Mouse (Mus musculus): ENCODE results near the gene Pkd1. TPM values are rescaled to one million over a fixed set of nuclear protein-coding genes. Genes with fewer than 3 reads are reported as not detected.

Gene Pkd1
- polyA plus RNA-seq, 1 experiment from 2014 or later = 37.9 TPM

DNA sequence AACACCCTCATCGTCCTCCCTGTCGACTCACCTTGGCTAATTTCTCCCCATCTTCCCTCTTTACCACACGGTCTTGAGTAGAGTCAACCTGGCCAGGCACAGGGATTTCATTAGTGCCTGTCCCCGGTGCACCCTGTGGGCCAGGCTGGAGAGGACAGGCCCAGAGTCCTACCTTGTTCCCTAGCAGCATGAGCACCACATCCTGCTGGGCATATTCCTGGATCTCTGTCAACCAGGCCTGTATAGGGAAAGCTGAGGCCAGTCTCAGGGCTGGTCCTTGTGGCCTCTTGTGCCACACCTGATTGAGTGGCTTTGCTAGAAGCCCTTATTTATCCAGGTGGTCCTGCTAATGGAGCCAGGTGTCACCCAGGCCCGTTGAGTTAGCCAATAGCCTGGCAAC, 19.8 kb upstream of the Pkd1 start:
- Histone ChIP-seq H3K36me3 (ENCODE audit: control insufficient read depth, insufficient read depth, low read length) (peaks cover 24% of the 10 kb centered on the region), H3K27ac (replicated peaks; ENCODE audit: low read depth, low read length) (peak overlapping the region; percentile 85), H3K27me3 (replicated peaks; ENCODE audit: control insufficient read depth, insufficient read depth, low read length) (no peaks in the 10 kb centered on the region), H3K4me3 (ENCODE audit: low read depth, low read length) (peak overlapping the region; percentile 58), H3K9me3 (ENCODE audit: control insufficient read depth, low read length) (no peaks in the 10 kb centered on the region), H3K9ac (ENCODE audit: low read depth, low read length) (peak overlapping the region; percentile 79), H3K4me1 (ENCODE audit: control insufficient read depth, insufficient read depth, low read length) (peaks cover 24% of the 10 kb centered on the region), H3K4me2 (ENCODE audit: low read depth, low read length) (peak overlapping the region; percentile 90)
- ATAC-seq (ENCODE audit: low read depth) = no peak
- WGBS = 30% methylated on average over 5 of the region's 5 CpGs
- DNase-seq (ENCODE audit: low spot score) = no peak

GRCm38 (mm10) chr17:24530361-24531050, 19.1 kb upstream of the Pkd1 start:
- Histone ChIP-seq H3K4me2 (ENCODE audit: low read depth, low read length) (peak overlapping the region; percentile 90), H3K27ac (replicated peaks; ENCODE audit: low read depth, low read length) (0 out of 2 replicates have a peak overlapping the region, but pooled peaks have one; percentile 85), H3K36me3 (ENCODE audit: control insufficient read depth, insufficient read depth, low read length) (peaks cover 24% of the 10 kb centered on the region), H3K27me3 (replicated peaks; ENCODE audit: control insufficient read depth, insufficient read depth, low read length) (no peaks in the 10 kb centered on the region), H3K4me1 (ENCODE audit: control insufficient read depth, insufficient read depth, low read length) (peaks cover 24% of the 10 kb centered on the region), H3K4me3 (ENCODE audit: low read depth, low read length) (peak overlapping the region; percentile 58), H3K9ac (ENCODE audit: low read depth, low read length) (peak overlapping the region; percentile 79), H3K9me3 (ENCODE audit: control insufficient read depth, low read length) (no peaks in the 10 kb centered on the region)
- no peak for ATAC-seq (ENCODE audit: low read depth)
- peak; percentile 27 for DNase-seq (ENCODE audit: low spot score)
- 41% methylated on average over 8 of the region's 8 CpGs for WGBS

DNA sequence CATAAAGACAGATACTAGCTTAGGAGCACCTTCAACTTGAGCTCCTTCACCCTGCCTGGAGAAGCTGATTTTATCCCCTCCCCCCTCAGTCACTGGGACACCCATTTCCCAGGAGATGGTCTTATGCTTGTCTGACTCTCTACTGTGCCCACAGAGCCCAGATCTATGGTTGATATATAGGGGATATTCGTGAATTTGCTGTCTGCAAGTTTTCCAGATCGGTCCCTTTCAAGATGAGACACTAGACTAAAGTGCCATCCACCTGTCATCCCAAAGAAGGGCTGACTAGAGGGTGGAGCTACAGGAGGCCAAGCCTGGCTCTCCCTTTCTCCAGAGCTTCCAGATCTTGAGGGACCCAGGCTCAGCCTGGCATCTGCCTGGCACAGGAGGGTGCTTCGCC, 18.6 kb upstream of the Pkd1 start:
- WGBS = 70% methylated on average over 3 of the region's 3 CpGs
- H3K36me3 ChIP-seq (ENCODE audit: control insufficient read depth, insufficient read depth, low read length) = peaks cover 24% of the 10 kb centered on the region
- H3K27ac ChIP-seq (replicated peaks; ENCODE audit: low read depth, low read length) = no peak overlapping the region
- DNase-seq (ENCODE audit: low spot score) = no peak
- peaks cover 24% of the 10 kb centered on the region for H3K4me1 ChIP-seq (ENCODE audit: control insufficient read depth, insufficient read depth, low read length)
- no peak for ATAC-seq (ENCODE audit: low read depth)
- H3K9me3 ChIP-seq (ENCODE audit: control insufficient read depth, low read length) = no peaks in the 10 kb centered on the region
- H3K4me2 ChIP-seq (ENCODE audit: low read depth, low read length) = no peak overlapping the region; the same call in 1 of the 2 replicates
- H3K9ac ChIP-seq (ENCODE audit: low read depth, low read length) = 0 out of 2 replicates have a peak overlapping the region, but pooled peaks have one; percentile 79
- no peak overlapping the region for H3K4me3 ChIP-seq (ENCODE audit: low read depth, low read length)
- no peaks in the 10 kb centered on the region for H3K27me3 ChIP-seq (replicated peaks; ENCODE audit: control insufficient read depth, insufficient read depth, low read length)

DNA sequence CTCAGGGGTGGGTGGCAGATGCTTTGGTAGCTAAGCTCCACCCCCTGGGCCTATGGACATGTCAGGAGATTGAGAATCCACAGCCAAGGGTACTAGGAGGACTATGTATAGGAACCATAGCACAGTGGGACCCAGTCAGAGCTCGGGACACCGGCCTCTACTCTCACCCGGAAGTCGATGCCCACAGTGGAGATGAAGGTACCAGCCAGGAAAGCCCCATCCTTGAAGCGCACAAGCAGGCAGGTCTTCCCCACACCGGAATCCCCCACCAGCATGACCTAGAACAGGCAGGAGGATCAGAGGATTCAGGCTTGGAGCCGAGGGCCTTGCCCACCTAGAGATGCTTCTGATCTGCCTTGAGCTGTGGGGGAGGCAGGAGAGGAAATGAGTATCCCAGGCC, 17.6 kb upstream of the Pkd1 start:
- no peak overlapping the region for H3K9ac ChIP-seq (ENCODE audit: low read depth, low read length)
- 74% methylated on average over 7 of the region's 7 CpGs for whole genome bisulfite sequencing
- no peak overlapping the region for H3K4me2 ChIP-seq (ENCODE audit: low read depth, low read length)
- DNase-seq (ENCODE audit: low spot score) (no peak), ATAC-seq (ENCODE audit: low read depth) (no peak)
- peaks cover 24% of the 10 kb centered on the region for H3K36me3 ChIP-seq (ENCODE audit: control insufficient read depth, insufficient read depth, low read length)
- H3K27ac ChIP-seq (replicated peaks; ENCODE audit: low read depth, low read length) = no peak overlapping the region
- no peak overlapping the region for H3K4me3 ChIP-seq (ENCODE audit: low read depth, low read length)
- H3K9me3 ChIP-seq (ENCODE audit: control insufficient read depth, low read length) = no peaks in the 10 kb centered on the region
- H3K27me3 ChIP-seq (replicated peaks; ENCODE audit: control insufficient read depth, insufficient read depth, low read length) = no peaks in the 10 kb centered on the region
- peaks cover 16% of the 10 kb centered on the region for H3K4me1 ChIP-seq (ENCODE audit: control insufficient read depth, insufficient read depth, low read length)

- Histone ChIP-seq H3K27ac (replicated peaks; ENCODE audit: low read depth, low read length) (no peak overlapping the region), H3K4me2 (ENCODE audit: low read depth, low read length) (peak overlapping the region; percentile 61), H3K27me3 (replicated peaks; ENCODE audit: control insufficient read depth, insufficient read depth, low read length) (no peaks in the 10 kb centered on the region), H3K9me3 (ENCODE audit: control insufficient read depth, low read length) (no peaks in the 10 kb centered on the region), H3K9ac (ENCODE audit: low read depth, low read length) (peak overlapping the region; percentile 57), H3K36me3 (ENCODE audit: control insufficient read depth, insufficient read depth, low read length) (peaks cover 24% of the 10 kb centered on the region), H3K4me3 (ENCODE audit: low read depth, low read length) (peak overlapping the region; percentile 34), H3K4me1 (ENCODE audit: control insufficient read depth, insufficient read depth, low read length) (peaks cover 16% of the 10 kb centered on the region)
- 11% methylated on average over 39 of the region's 53 CpGs for WGBS
- DNase-seq (ENCODE audit: low spot score) = peak; percentile 90
- ATAC-seq (ENCODE audit: low read depth) = peak; percentile 78
Measured at GRCm38 (mm10) chr17:24533099-24533992, 16.3 kb upstream of the Pkd1 start.

GRCm38 (mm10) chr17:24534160-24534718, 15.4 kb upstream of the Pkd1 start, which contains the start of gene Rab26:
Gene Rab26 (minus strand): TSS chr17:24534210.
- WGBS = 87% methylated on average over 8 of the region's 8 CpGs
- peaks cover 16% of the 10 kb centered on the region for H3K4me1 ChIP-seq (ENCODE audit: control insufficient read depth, insufficient read depth, low read length)
- ATAC-seq (ENCODE audit: low read depth) = no peak
- H3K4me2 ChIP-seq (ENCODE audit: low read depth, low read length) = peak within 1 kb of the TSS; percentile 61
- H3K9ac ChIP-seq (ENCODE audit: low read depth, low read length) = peak within 1 kb of the TSS; percentile 57
- no peak within 1 kb of the TSS for H3K27ac ChIP-seq (replicated peaks; ENCODE audit: low read depth, low read length)
- no peaks in the 10 kb centered on the region for H3K27me3 ChIP-seq (replicated peaks; ENCODE audit: control insufficient read depth, insufficient read depth, low read length)
- peaks cover 18% of the 10 kb centered on the region for H3K36me3 ChIP-seq (ENCODE audit: control insufficient read depth, insufficient read depth, low read length)
- H3K4me3 ChIP-seq (ENCODE audit: low read depth, low read length) = peak within 1 kb of the TSS; percentile 34
- DNase-seq (ENCODE audit: low spot score) = no peak
- H3K9me3 ChIP-seq (ENCODE audit: control insufficient read depth, low read length) = no peaks in the 10 kb centered on the region

GRCm38 (mm10) chr17:24535300-24535699, 14.3 kb upstream of the Pkd1 start:
- H3K4me2 ChIP-seq (ENCODE audit: low read depth, low read length) = no peak overlapping the region
- H3K27me3 ChIP-seq (replicated peaks; ENCODE audit: control insufficient read depth, insufficient read depth, low read length) = no peaks in the 10 kb centered on the region
- peaks cover 7% of the 10 kb centered on the region; the same call in 1 of the 2 replicates for H3K36me3 ChIP-seq (ENCODE audit: control insufficient read depth, insufficient read depth, low read length)
- WGBS = 46% methylated on average over 5 of the region's 5 CpGs
- H3K9ac ChIP-seq (ENCODE audit: low read depth, low read length) = no peak overlapping the region
- H3K4me3 ChIP-seq (ENCODE audit: low read depth, low read length) = no peak overlapping the region
- ATAC-seq (ENCODE audit: low read depth) (no peak), DNase-seq (ENCODE audit: low spot score) (no peak)
- peaks cover 6% of the 10 kb centered on the region for H3K4me1 ChIP-seq (ENCODE audit: control insufficient read depth, insufficient read depth, low read length)
- H3K27ac ChIP-seq (replicated peaks; ENCODE audit: low read depth, low read length) = no peak overlapping the region
- H3K9me3 ChIP-seq (ENCODE audit: control insufficient read depth, low read length) = no peaks in the 10 kb centered on the region

DNA sequence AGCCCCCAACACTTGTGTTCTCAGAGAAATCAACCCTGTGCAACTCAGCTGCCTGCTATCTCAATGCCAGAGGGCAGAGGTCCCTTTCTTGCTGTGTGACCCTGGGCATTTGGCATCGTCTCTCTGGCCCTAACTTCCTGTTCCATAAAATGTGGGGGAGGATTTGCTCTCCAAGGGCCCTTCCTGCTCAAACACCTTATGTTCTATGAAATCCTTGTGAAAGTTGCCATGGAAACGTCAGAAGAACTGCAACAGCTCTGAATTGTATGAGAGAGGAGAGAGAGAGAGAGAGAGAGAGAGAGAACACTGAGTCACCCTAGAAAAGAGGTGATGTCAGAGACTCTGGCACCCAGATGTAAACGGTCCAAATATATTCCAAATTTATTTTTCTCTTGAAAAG, 12.1 kb upstream of the Pkd1 start:
- no peak for DNase-seq (ENCODE audit: low spot score)

More for the DNA sequence above, 12.1 kb upstream of the Pkd1 start:
- Histone ChIP-seq H3K27ac (replicated peaks; ENCODE audit: low read depth, low read length) (peak overlapping the region; percentile 44; the same call in 1 of the 2 replicates), H3K9ac (ENCODE audit: low read depth, low read length) (0 out of 2 replicates have a peak overlapping the region, but pooled peaks have one; percentile 40), H3K4me1 (ENCODE audit: control insufficient read depth, insufficient read depth, low read length) (peaks cover 6% of the 10 kb centered on the region), H3K4me2 (ENCODE audit: low read depth, low read length) (no peak overlapping the region), H3K9me3 (ENCODE audit: control insufficient read depth, low read length) (no peaks in the 10 kb centered on the region), H3K27me3 (replicated peaks; ENCODE audit: control insufficient read depth, insufficient read depth, low read length) (no peaks in the 10 kb centered on the region), H3K4me3 (ENCODE audit: low read depth, low read length) (no peak overlapping the region), H3K36me3 (ENCODE audit: control insufficient read depth, insufficient read depth, low read length) (no peaks in the 10 kb centered on the region)
- 38% methylated on average over 3 of the region's 3 CpGs for WGBS
- no peak for ATAC-seq (ENCODE audit: low read depth)
